Mouse (Mus musculus): ENCODE measurements around the gene Fgfr2.

The Fgfr2 gene

GRCm38 (mm10) chr7:131019181-131019580 lies 2104.0 kb downstream of the Fgfr2 start:
- no peak for DNase-seq (ENCODE audit: low spot score)

GRCm38 (mm10) chr7:131011901-131012300 lies 2111.2 kb downstream of the Fgfr2 start:
- no peak for DNase-seq (ENCODE audit: low spot score)

GRCm38 (mm10) chr7:131009178-131009577 lies 2114.0 kb downstream of the Fgfr2 start:
- DNase-seq (ENCODE audit: low spot score) = no peak

GRCm38 (mm10) chr7:131007221-131007620 lies 2115.9 kb downstream of the Fgfr2 start:
- DNase-seq (ENCODE audit: low spot score) = no peak

GRCm38 (mm10) chr7:131004071-131004470 lies 2119.1 kb downstream of the Fgfr2 start:
- no peak for DNase-seq (ENCODE audit: low spot score)

GRCm38 (mm10) chr7:131001976-131002726 lies 2121.0 kb downstream of the Fgfr2 start:
- DNase-seq (ENCODE audit: low spot score) = no peak

GRCm38 (mm10) chr7:130993907-130994306 lies 2129.2 kb downstream of the Fgfr2 start:
- no peak for DNase-seq (ENCODE audit: low spot score)

GRCm38 (mm10) chr7:130991174-130991789 lies 2131.9 kb downstream of the Fgfr2 start:
- no peak for DNase-seq (ENCODE audit: low spot score)

GRCm38 (mm10) chr7:130989371-130989770 lies 2133.8 kb downstream of the Fgfr2 start:
- DNase-seq (ENCODE audit: low spot score) = no peak

GRCm38 (mm10) chr7:130988146-130988545 lies 2135.0 kb downstream of the Fgfr2 start:
- DNase-seq (ENCODE audit: low spot score) = no peak

- no peak for DNase-seq (ENCODE audit: low spot score)
Measured at GRCm38 (mm10) chr7:130985716-130986115, 2137.4 kb downstream of the Fgfr2 start.

- no peak for DNase-seq (ENCODE audit: low spot score)
Measured at GRCm38 (mm10) chr7:130985193-130985592, 2138.0 kb downstream of the Fgfr2 start.

- no peak for DNase-seq (ENCODE audit: low spot score)
Measured at GRCm38 (mm10) chr7:130984294-130984693, 2138.9 kb downstream of the Fgfr2 start.

GRCm38 (mm10) chr7:130982881-130983280 lies 2140.3 kb downstream of the Fgfr2 start:
- DNase-seq (ENCODE audit: low spot score) = no peak

GRCm38 (mm10) chr7:130982371-130982770 lies 2140.8 kb downstream of the Fgfr2 start:
- no peak for DNase-seq (ENCODE audit: low spot score)

GRCm38 (mm10) chr7:130980130-130980529 lies 2143.0 kb downstream of the Fgfr2 start:
- no peak for DNase-seq (ENCODE audit: low spot score)

GRCm38 (mm10) chr7:130978545-130978944 lies 2144.6 kb downstream of the Fgfr2 start:
- DNase-seq (ENCODE audit: low spot score) = no peak

- no peak for DNase-seq (ENCODE audit: low spot score)
Measured at GRCm38 (mm10) chr7:130977794-130978521, 2145.2 kb downstream of the Fgfr2 start.

GRCm38 (mm10) chr7:130976305-130976935 lies 2146.7 kb downstream of the Fgfr2 start:
- no peak for DNase-seq (ENCODE audit: low spot score)

GRCm38 (mm10) chr7:130972767-130973166 lies 2150.4 kb downstream of the Fgfr2 start:
- no peak for DNase-seq (ENCODE audit: low spot score)

- DNase-seq (ENCODE audit: low spot score) = no peak
Measured at GRCm38 (mm10) chr7:130969507-130969906, 2153.6 kb downstream of the Fgfr2 start.

- no peak for DNase-seq (ENCODE audit: low spot score)
Measured at GRCm38 (mm10) chr7:130969076-130969475, 2154.1 kb downstream of the Fgfr2 start.

Measured in spleen, adult 12 weeks (tissue).